Mouse (Mus musculus): Measurements from ENCODE around the gene Tmem218. TPM values are rescaled to one million over a fixed set of nuclear protein-coding genes. Genes with fewer than 3 reads are reported as not detected.

The Tmem218 gene
- polyA plus RNA-seq, 1 experiment from 2014 or later = 10.6 TPM

DNA sequence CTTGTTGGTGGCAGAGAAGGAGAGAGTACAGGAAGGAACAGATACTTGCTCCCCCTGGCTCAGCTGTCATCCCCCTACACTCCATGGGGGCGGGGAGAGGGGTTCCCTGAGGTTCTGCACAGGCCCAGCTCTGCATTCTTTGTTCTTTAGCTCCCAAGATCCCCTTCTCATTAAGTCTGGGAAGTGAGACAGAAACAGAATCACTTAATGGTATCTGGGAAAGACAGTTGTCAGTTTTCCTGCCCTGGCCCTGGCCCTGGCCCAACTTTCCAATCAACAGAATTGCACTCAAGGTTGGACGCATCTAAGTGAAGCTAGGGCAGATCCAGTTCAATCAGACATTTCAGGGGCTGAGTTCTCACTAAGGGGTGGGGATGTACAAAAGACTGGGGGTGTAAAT, 24.8 kb upstream of the Tmem218 start:
- H3K27ac ChIP-seq = no peak overlapping the region
- WGBS = 74% methylated on average over 2 of the region's 2 CpGs

DNA sequence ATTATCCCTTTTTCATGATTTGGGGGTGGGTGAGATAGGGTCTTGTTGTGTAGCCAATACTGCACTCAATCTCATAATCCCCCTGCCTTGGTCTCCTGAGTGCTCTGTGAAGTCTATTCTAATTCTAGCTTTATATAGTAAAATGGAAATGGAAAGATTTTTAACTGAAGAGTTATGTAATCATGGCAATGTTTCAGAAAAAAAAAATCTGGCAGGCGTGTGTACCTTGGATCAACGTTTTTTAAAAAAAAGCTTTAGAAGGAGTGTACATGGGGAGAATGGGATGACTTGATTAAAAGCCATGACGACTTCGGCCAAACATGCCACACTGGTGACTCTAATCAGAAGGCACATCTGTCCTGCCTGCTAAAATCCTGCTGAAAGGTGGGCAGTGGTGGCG, 20.6 kb upstream of the Tmem218 start:
- Histone ChIP-seq H3K36me3 (replicated peaks; ENCODE audit: control insufficient read depth, insufficient read depth) (no peaks in the 10 kb centered on the region), H3K4me2 (replicated peaks) (no peak overlapping the region), H3K27ac (no peak overlapping the region), H3K9ac (no peak overlapping the region), H3K9me3 (ENCODE audit: control insufficient read depth, low read length) (no peaks in the 10 kb centered on the region), H3K4me3 (replicated peaks; ENCODE audit: low read length) (no peak overlapping the region), H3K27me3 (ENCODE audit: control insufficient read depth, insufficient read depth, low read length) (no peaks in the 10 kb centered on the region), H3K4me1 (replicated peaks; ENCODE audit: control insufficient read depth, insufficient read depth, low read length) (no peaks in the 10 kb centered on the region)
- DNase-seq (ENCODE audit: low spot score) = no peak
- ATAC-seq (ENCODE audit: low FRiP score) = no peak
- 92% methylated on average over 5 of the region's 5 CpGs for WGBS

More for the DNA sequence above, 24.8 kb upstream of the Tmem218 start:
- no peaks in the 10 kb centered on the region for H3K27me3 ChIP-seq (ENCODE audit: control insufficient read depth, insufficient read depth, low read length)
- H3K4me2 ChIP-seq (replicated peaks) = no peak overlapping the region
- no peak for ATAC-seq (ENCODE audit: low FRiP score)
- no peaks in the 10 kb centered on the region for H3K36me3 ChIP-seq (replicated peaks; ENCODE audit: control insufficient read depth, insufficient read depth)
- no peak overlapping the region for H3K9ac ChIP-seq
- peaks cover 16% of the 10 kb centered on the region for H3K4me1 ChIP-seq (replicated peaks; ENCODE audit: control insufficient read depth, insufficient read depth, low read length)
- no peak for DNase-seq (ENCODE audit: low spot score)
- no peaks in the 10 kb centered on the region for H3K9me3 ChIP-seq (ENCODE audit: control insufficient read depth, low read length)
- no peak overlapping the region for H3K4me3 ChIP-seq (replicated peaks; ENCODE audit: low read length)

DNA sequence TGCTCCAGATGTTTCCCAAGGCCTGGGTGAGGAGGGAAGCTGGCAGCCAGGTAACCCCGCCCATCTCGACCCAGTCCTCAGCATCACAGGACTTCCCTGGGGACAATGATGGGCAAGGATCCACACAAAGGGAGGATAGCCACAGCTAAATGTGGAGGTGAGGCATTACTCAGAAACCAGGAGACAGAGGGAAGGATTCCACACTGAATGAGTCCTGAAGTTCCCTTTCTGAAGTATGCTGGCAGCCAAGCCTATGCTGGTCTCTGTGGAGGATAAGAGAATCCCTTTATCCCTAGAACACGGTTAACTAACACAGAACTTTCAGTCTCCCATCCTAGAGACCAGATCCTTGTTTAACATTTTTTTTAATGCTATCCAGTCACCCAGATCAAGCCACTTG, 20.0 kb upstream of the Tmem218 start:
- Histone ChIP-seq H3K27ac (no peak overlapping the region), H3K4me2 (replicated peaks) (no peak overlapping the region), H3K9me3 (ENCODE audit: control insufficient read depth, low read length) (no peaks in the 10 kb centered on the region), H3K9ac (no peak overlapping the region), H3K4me1 (replicated peaks; ENCODE audit: control insufficient read depth, insufficient read depth, low read length) (no peaks in the 10 kb centered on the region), H3K27me3 (ENCODE audit: control insufficient read depth, insufficient read depth, low read length) (no peaks in the 10 kb centered on the region), H3K4me3 (replicated peaks; ENCODE audit: low read length) (no peak overlapping the region), H3K36me3 (replicated peaks; ENCODE audit: control insufficient read depth, insufficient read depth) (no peaks in the 10 kb centered on the region)
- DNase-seq (ENCODE audit: low spot score) (no peak), ATAC-seq (ENCODE audit: low FRiP score) (no peak)
- WGBS = 92% methylated on average over 3 of the region's 3 CpGs

DNA sequence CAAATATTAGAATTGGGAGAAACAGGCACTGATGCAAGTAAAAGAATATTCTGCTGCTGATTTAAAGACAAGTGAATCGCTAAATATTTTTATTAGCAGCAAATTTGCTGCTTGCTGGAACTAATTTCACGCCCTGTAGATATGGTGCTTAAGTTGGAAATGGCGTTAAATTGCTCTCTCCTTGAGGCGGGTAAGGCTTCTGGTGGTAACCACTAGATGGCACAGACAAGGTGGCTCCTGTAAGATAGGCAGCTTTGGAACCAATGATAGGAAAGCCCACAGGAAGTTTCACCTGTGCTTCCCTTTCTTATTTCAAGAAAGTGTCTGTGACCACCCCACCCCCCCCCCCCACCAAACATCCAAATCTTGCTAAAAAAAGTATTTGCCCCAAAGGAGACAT, 11.0 kb upstream of the Tmem218 start:
- ATAC-seq (ENCODE audit: low FRiP score) = no peak
- no peaks in the 10 kb centered on the region for H3K4me1 ChIP-seq (replicated peaks; ENCODE audit: control insufficient read depth, insufficient read depth, low read length)
- no peaks in the 10 kb centered on the region for H3K27me3 ChIP-seq (ENCODE audit: control insufficient read depth, insufficient read depth, low read length)
- H3K27ac ChIP-seq = no peak overlapping the region
- H3K4me3 ChIP-seq (replicated peaks; ENCODE audit: low read length) = no peak overlapping the region
- no peaks in the 10 kb centered on the region for H3K9me3 ChIP-seq (ENCODE audit: control insufficient read depth, low read length)
- no peaks in the 10 kb centered on the region for H3K36me3 ChIP-seq (replicated peaks; ENCODE audit: control insufficient read depth, insufficient read depth)
- WGBS = 82% methylated on average over 4 of the region's 4 CpGs
- no peak overlapping the region for H3K9ac ChIP-seq
- no peak for DNase-seq (ENCODE audit: low spot score)
- H3K4me2 ChIP-seq (replicated peaks) = no peak overlapping the region

DNA sequence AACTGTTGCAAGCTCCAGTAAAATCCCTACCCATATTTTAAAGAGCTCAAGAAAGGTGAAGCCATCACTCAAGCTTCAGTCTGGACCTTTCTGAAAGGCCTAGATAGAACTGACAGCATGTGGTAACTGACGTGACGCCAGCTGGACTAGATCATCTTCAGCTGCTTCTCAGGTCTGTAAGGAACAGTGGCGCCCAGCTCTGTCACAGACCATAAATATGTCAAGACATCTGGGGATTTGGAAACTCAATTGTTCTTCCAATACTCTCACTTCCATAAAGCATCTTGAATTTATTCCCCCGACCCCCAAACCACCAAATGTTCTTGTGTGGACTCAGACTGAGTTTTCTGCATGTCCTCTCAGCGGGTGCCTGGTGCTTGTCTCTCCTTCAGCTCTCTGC, 7.6 kb upstream of the Tmem218 start:
- Histone ChIP-seq H3K9me3 (ENCODE audit: control insufficient read depth, low read length) (no peaks in the 10 kb centered on the region), H3K27me3 (ENCODE audit: control insufficient read depth, insufficient read depth, low read length) (no peaks in the 10 kb centered on the region), H3K4me1 (replicated peaks; ENCODE audit: control insufficient read depth, insufficient read depth, low read length) (no peaks in the 10 kb centered on the region), H3K9ac (no peak overlapping the region), H3K36me3 (replicated peaks; ENCODE audit: control insufficient read depth, insufficient read depth) (no peaks in the 10 kb centered on the region), H3K4me3 (replicated peaks; ENCODE audit: low read length) (no peak overlapping the region), H3K4me2 (replicated peaks) (no peak overlapping the region), H3K27ac (no peak overlapping the region)
- no peak for ATAC-seq (ENCODE audit: low FRiP score)
- no peak for DNase-seq (ENCODE audit: low spot score)
- 82% methylated on average over 5 of the region's 5 CpGs for WGBS

DNA sequence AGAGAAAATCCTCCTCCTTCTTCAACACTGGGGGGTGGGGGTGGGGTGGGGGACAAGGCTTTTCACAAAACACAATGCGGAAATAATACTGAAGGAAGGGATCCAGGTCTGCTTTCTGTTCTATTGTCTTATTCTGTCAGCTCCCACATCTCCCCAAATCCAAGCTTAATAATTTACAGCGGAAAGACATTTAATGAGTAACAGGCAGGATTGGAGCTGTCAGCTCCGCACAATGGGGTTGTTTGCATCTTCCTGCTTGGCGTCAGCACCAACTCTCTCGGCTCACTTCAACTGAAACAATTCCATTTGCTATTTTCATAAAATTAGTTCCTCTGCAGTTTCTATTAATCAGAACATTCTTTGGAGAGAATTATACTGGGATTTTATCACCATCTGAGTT, 4.1 kb upstream of the Tmem218 start:
- H3K4me1 ChIP-seq (replicated peaks; ENCODE audit: control insufficient read depth, insufficient read depth, low read length) = peaks cover 9% of the 10 kb centered on the region
- ATAC-seq (ENCODE audit: low FRiP score) (no peak), DNase-seq (ENCODE audit: low spot score) (no peak)
- no peak overlapping the region for H3K4me2 ChIP-seq (replicated peaks)
- H3K4me3 ChIP-seq (replicated peaks; ENCODE audit: low read length) = no peak overlapping the region
- 26% methylated on average over 5 of the region's 5 CpGs for WGBS
- no peak overlapping the region for H3K9ac ChIP-seq
- no peaks in the 10 kb centered on the region for H3K9me3 ChIP-seq (ENCODE audit: control insufficient read depth, low read length)
- no peak overlapping the region for H3K27ac ChIP-seq
- H3K27me3 ChIP-seq (ENCODE audit: control insufficient read depth, insufficient read depth, low read length) = no peaks in the 10 kb centered on the region
- no peaks in the 10 kb centered on the region for H3K36me3 ChIP-seq (replicated peaks; ENCODE audit: control insufficient read depth, insufficient read depth)

DNA sequence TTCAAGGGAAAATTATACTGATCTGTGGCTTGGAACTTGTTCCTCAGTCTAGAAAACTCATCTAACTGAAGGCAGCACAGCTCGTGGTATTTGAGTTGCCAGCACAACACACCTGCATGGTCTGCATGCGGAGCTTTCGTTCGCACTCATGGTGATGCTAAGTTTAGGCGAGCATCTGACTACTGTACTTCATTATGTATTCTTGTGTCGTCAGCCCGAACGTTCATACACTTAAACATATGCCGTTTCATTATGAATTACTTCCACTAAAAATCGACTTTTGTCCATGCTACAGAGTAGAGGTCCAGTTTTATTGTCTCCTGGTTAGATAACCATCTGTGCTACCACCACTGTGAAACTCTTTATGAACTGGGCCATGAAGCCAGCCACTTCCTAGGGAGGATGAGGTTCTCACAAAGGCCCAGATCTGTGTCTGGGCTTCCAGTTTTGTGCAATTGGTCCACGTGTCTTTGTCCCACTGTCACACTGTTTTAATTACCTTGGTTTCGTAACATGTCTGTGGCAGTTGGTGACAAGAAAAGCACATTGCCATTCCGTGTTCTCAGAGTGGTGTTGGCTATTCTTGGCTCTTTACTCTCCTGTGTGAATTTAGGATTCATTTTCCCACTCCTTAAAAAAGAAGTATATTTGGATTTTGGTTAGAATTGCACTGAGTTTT, 5.2 kb downstream of the Tmem218 start:
- H3K36me3 ChIP-seq (replicated peaks; ENCODE audit: control insufficient read depth, insufficient read depth) = no peaks in the 10 kb centered on the region
- DNase-seq (ENCODE audit: low spot score) = no peak
- H3K27ac ChIP-seq = no peak overlapping the region
- H3K4me2 ChIP-seq (replicated peaks) = no peak overlapping the region
- no peaks in the 10 kb centered on the region for H3K27me3 ChIP-seq (ENCODE audit: control insufficient read depth, insufficient read depth, low read length)
- 88% methylated on average over 13 of the region's 13 CpGs for WGBS
- no peak overlapping the region for H3K9ac ChIP-seq
- no peaks in the 10 kb centered on the region for H3K9me3 ChIP-seq (ENCODE audit: control insufficient read depth, low read length)
- no peak for ATAC-seq (ENCODE audit: low FRiP score)
- H3K4me3 ChIP-seq (replicated peaks; ENCODE audit: low read length) = no peak overlapping the region
- peaks cover 2% of the 10 kb centered on the region; the same call in 1 of the 2 replicates for H3K4me1 ChIP-seq (replicated peaks; ENCODE audit: control insufficient read depth, insufficient read depth, low read length)

DNA sequence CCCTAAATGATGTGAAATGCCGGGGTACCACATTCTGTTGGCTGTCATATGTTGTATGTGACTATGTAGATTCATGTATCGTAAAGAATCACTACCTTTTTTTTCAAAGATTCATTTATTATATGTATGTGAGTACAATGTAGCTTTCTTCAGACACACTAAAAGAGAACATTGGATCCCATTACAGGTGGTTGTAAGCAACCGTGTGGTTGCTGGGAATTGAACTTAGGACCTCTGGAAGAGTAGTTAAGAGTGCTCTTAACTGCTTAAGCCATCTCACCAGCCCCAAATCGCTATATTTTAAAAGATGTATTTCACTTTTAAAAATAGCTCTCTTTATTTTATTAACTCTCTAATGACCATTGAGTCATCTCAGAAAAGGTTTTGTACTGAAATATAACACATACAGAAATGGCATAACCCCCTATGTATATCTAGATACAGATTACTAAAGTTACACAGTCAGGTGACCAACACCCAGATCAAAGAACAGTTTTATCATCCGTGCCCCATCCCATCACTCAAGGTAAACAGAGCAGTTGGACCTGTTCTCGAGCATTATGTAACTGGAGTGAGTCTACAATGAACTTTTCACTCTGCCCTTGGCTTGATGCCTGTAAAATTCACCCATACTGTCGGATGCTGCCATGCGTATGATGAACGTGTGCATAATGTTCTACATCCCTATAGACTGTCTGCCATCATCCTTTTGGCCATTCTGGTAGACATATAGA, 6.5 kb downstream of the Tmem218 start:
- WGBS = 94% methylated on average over 9 of the region's 9 CpGs
- H3K9me3 ChIP-seq (ENCODE audit: control insufficient read depth, low read length) = no peaks in the 10 kb centered on the region
- ATAC-seq (ENCODE audit: low FRiP score) (no peak), DNase-seq (ENCODE audit: low spot score) (no peak)
- H3K27ac ChIP-seq = no peak overlapping the region
- H3K4me2 ChIP-seq (replicated peaks) = no peak overlapping the region
- no peak overlapping the region for H3K9ac ChIP-seq
- H3K4me3 ChIP-seq (replicated peaks; ENCODE audit: low read length) = no peak overlapping the region
- H3K27me3 ChIP-seq (ENCODE audit: control insufficient read depth, insufficient read depth, low read length) = no peaks in the 10 kb centered on the region
- H3K36me3 ChIP-seq (replicated peaks; ENCODE audit: control insufficient read depth, insufficient read depth) = no peaks in the 10 kb centered on the region
- H3K4me1 ChIP-seq (replicated peaks; ENCODE audit: control insufficient read depth, insufficient read depth, low read length) = no peaks in the 10 kb centered on the region

DNA sequence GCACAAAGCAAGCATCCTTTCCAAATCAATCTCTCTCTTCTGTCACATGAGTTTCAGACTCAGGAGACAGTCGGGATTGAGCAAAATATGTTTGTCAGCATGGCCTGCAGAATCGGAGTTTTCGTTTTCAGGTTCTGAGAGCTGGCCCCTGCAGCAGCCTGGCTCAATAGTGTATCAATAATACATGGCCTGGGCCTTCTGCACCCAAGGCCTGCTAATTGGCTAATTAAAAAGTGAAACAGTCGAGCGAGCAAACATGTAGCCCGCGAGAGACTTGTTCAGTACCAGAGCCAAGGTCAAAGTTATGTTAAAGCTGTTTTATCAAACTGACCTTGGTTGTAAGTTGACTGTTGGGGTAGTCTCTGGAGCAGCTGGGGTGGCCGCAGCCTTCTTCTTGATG, 12.7 kb downstream of the Tmem218 start:
- Histone ChIP-seq H3K4me3 (replicated peaks; ENCODE audit: low read length) (no peak overlapping the region), H3K27me3 (ENCODE audit: control insufficient read depth, insufficient read depth, low read length) (no peaks in the 10 kb centered on the region), H3K4me2 (replicated peaks) (no peak overlapping the region), H3K9me3 (ENCODE audit: control insufficient read depth, low read length) (no peaks in the 10 kb centered on the region), H3K27ac (no peak overlapping the region), H3K9ac (no peak overlapping the region), H3K4me1 (replicated peaks; ENCODE audit: control insufficient read depth, insufficient read depth, low read length) (no peaks in the 10 kb centered on the region), H3K36me3 (replicated peaks; ENCODE audit: control insufficient read depth, insufficient read depth) (peaks cover 4% of the 10 kb centered on the region; the same call in 1 of the 2 replicates)
- DNase-seq (ENCODE audit: low spot score) = no peak
- 80% methylated on average over 8 of the region's 8 CpGs for WGBS
- no peak for ATAC-seq (ENCODE audit: low FRiP score)
